Mouse (Mus musculus) forebrain, embryonic 13.5 days (tissue): ENCODE measurements around the gene Dcpp1. TPM values are rescaled to one million over a fixed set of nuclear protein-coding genes. Genes with fewer than 3 reads are reported as not detected.
A peak's percentile ranks its signal among the peaks of the same experiment; 100 is the strongest.
"Not testable (repeated sequence)": the region's sequence is repeated elsewhere in the genome, so short reads cannot be mapped to it uniquely, and the experiment has no call there.

Experiments
- ATAC-seq: fragments of 200-750 bp; cut with Nextera tagmentation; 2 replicates; pipeline ENCODE4 v1.8.0; 2017
- H3K27ac ChIP-seq: fragments of 300-500 bp; sonication (generic); 2 replicates; pipeline ENCODE4 v1.5.1; 2015; ENCODE audit warnings: inconsistent platforms, mild to moderate bottlenecking, moderate library complexity
- H3K27me3 ChIP-seq: fragments of 300-500 bp; sonication (generic); 2 replicates; pipeline ENCODE4 v1.6.1; 2015; ENCODE audit warnings: mild to moderate bottlenecking, inconsistent platforms
- H3K36me3 ChIP-seq: fragments of 300-500 bp; sonication (generic); 2 replicates; pipeline ENCODE4 v1.6.1; 2015; ENCODE audit warnings: mild to moderate bottlenecking, inconsistent platforms; ENCODE audit not compliant: poor library complexity, severe bottlenecking
- H3K4me1 ChIP-seq: fragments of 300-500 bp; sonication (generic); 2 replicates; pipeline ENCODE4 v1.6.1; 2015; ENCODE audit warnings: inconsistent platforms
- H3K4me2 ChIP-seq: fragments of 300-500 bp; sonication (generic); 2 replicates; pipeline ENCODE4 v1.6.1; 2015; ENCODE audit warnings: inconsistent platforms, mild to moderate bottlenecking, moderate library complexity
- H3K4me3 ChIP-seq: fragments of 300-500 bp; sonication (generic); 2 replicates; pipeline ENCODE4 v1.5.1; 2015; ENCODE audit warnings: mild to moderate bottlenecking, inconsistent platforms
- H3K9ac ChIP-seq: fragments of 300-500 bp; sonication (generic); 2 replicates; pipeline ENCODE4 v1.6.1; 2015; ENCODE audit warnings: mild to moderate bottlenecking, inconsistent platforms
- H3K9me3 ChIP-seq: fragments of 300-500 bp; sonication (generic); replicated peaks from 2 replicates; pipeline ENCODE4 v1.6.1; 2016; ENCODE audit warnings: inconsistent platforms
- WGBS: fragments of 180-500 bp; shearing (Covaris S2); methylation state at CpG from one replicate; pipeline ENCODE4 v1.1.7; 2015; 5-methylcytosine and 5-hydroxymethylcytosine counted together
- polyA plus RNA-seq: library from polyadenylated mRNA; unstranded; fragments of >200 nt; fragmentation: Nextera tagmentation; extraction: Ambion mirVana; gene quantifications from 2 replicates; pipeline ENCODE4 v1.2.1, GENCODE M21; 2015

Dcpp1 gene
- not detected in 2 replicates for polyA plus RNA-seq

DNA sequence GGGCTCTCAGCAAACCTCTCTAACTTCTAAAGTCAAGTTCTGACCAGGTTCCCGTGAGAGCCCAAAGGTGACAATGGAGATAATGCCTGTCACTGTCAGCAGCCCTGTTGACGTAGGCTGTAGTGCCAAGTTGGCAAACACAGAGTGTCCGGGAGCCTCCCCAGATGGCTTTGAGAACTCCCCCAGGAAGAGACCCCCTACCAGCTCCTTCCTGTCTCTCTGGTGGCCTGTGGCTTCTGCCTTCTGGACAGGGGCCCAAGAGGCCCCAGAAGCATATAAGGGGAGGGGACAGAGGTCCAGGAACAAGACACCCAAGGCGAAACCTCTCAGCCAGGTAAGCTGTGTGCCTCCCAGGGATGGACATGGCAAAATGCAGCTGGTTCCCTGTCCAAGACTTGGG lies at the start of gene Dcpp1, which contains the start of gene Dcpp2:
Dcpp1 (plus strand) TSS at position 301 of the 400 bp plus-strand sequence.
Dcpp2 (plus strand) TSS at position 305 of the 400 bp plus-strand sequence.
- not testable (repeated sequence) for ATAC-seq, H3K9me3 ChIP-seq, H3K4me3 ChIP-seq, H3K36me3 ChIP-seq, H3K27me3 ChIP-seq, H3K9ac ChIP-seq, H3K4me2 ChIP-seq, H3K27ac ChIP-seq, H3K4me1 ChIP-seq
- 81% methylated on average over 4 of the region's 4 CpGs for WGBS

DNA sequence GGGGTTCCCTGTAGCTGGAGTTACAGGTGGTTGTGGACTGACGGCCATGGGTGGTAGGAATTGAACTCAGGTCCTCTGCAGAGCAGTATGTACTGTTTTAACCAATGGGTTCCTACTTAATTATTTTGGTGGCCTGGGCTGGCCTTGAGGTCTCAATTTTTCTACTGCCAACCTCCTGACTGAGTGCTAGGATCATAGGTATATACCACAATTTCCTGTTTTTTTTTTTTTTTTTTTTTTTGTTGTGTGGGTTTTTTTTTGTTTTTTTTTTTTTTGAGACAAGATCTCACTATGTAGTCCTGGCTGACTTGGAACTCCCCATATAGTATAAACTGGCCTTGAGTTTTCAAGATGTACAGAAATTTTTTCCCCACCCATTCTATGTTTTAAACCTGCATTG lies 49.5 kb upstream of the Dcpp1 start:
- no peak for ATAC-seq
- H3K4me3 ChIP-seq = no peak overlapping the region
- no peak overlapping the region for H3K4me2 ChIP-seq
- H3K36me3 ChIP-seq = peaks cover 11% of the 10 kb centered on the region
- H3K27me3 ChIP-seq = peaks cover 42% of the 10 kb centered on the region
- WGBS = 87% methylated on average over 1 of the region's 1 CpGs
- H3K27ac ChIP-seq = no peak overlapping the region
- H3K9ac ChIP-seq = no peak overlapping the region
- H3K9me3 ChIP-seq = no peaks in the 10 kb centered on the region
- peaks cover 22% of the 10 kb centered on the region for H3K4me1 ChIP-seq

DNA sequence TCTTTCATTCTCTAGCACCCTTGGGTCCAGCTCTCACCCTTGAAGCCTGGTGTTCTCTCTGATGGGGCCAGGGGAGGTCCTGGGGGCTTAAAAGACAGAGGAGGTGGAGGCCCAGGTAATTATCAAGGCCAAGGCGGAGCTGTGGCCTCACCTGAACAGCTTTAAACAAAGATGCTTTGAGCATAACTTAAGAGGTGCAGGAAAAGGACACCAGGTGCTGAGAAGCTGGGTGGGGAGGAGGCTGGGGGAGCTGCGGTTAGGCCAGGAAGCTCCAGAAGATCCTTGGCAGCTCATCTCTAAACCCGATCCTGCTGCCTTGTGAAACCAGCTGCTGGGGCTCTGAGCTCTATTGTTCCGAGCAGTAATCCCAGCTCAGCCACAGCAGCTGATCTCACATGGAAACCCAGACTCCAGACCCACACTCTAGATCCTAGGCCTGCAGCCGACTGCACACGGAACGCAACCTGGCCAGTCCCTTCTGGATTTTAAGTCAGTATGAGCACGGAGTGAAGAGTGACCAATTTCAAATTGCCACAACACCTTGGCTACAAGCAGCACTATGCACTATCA lies 44.6 kb upstream of the Dcpp1 start, which contains the start of gene Prss33:
Prss33 (minus strand) TSS at position 51 of the 570 bp plus-strand sequence.
- H3K4me1 ChIP-seq = no peaks in the 10 kb centered on the region
- no peak within 1 kb of the TSS for H3K4me2 ChIP-seq
- H3K27me3 ChIP-seq = peaks cover 41% of the 10 kb centered on the region
- no peaks in the 10 kb centered on the region for H3K36me3 ChIP-seq
- H3K27ac ChIP-seq = no peak within 1 kb of the TSS
- no peaks in the 10 kb centered on the region for H3K9me3 ChIP-seq
- H3K4me3 ChIP-seq = no peak within 1 kb of the TSS
- ATAC-seq = no peak
- 55% methylated on average over 8 of the region's 8 CpGs for WGBS
- no peak within 1 kb of the TSS for H3K9ac ChIP-seq

DNA sequence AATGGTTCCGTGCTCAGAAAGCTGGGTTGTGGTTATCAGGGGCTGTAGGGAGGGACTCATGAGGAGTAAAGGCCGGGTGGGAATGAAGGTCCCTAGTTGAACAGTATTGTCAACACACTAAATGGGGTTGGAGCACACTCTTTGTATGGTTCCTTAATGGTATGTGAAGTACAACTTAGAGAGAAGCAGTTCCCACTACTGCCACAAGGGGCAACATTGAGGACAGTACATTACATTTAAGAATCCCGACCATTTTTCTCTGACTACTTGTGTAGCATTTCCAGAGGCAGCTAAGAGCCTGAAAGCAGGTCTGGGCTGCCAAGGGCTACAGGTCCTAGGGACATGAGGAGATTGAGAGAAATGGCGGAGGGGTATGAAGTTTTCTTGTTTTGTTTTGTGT lies 39.5 kb upstream of the Dcpp1 start:
- H3K9me3 ChIP-seq = no peaks in the 10 kb centered on the region
- H3K9ac ChIP-seq = no peak overlapping the region
- no peaks in the 10 kb centered on the region for H3K36me3 ChIP-seq
- ATAC-seq = peak; percentile 33; the same call in 1 of the 2 replicates
- H3K4me1 ChIP-seq = 0 out of 2 replicates have a peak, but pooled peaks cover 4% of the 10 kb centered on the region
- 29% methylated on average over 4 of the region's 4 CpGs for WGBS
- H3K4me2 ChIP-seq = no peak overlapping the region
- no peak overlapping the region for H3K4me3 ChIP-seq
- peaks cover 9% of the 10 kb centered on the region; the same call in 1 of the 2 replicates for H3K27me3 ChIP-seq
- no peak overlapping the region for H3K27ac ChIP-seq

DNA sequence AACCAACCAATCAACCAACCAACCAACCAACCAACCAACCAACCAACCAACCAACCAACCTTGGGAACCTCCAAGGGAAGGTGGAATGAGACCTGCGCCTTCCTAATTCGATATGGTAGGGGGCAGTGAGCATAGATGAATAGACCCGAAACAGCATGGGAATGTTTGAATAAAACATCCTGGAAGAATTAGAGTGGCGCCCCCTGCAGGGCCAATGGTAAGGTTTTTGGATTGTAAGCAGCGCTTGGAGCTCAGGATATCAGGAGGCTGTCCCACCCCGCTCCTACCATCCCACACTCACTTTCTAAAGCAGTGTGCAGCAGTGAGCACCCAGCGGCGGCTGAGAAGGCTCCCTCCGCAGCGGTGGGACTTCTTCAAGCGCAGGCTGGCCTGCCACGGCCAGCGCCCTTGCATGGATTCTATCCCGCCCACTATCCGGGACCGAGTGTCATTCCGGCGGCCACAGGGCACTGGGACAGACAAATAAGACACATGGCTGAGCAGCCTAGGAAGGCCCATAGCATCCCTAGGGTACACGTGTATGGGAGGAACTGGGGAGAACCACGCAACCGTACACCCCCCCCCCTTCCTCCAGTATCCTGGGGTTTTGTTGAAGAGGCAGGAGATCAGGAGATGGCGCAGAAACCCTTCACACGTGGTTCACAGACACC lies 37.4 kb upstream of the Dcpp1 start:
- Histone ChIP-seq H3K9me3 (no peaks in the 10 kb centered on the region), H3K27me3 (peaks cover 11% of the 10 kb centered on the region; the same call in 1 of the 2 replicates), H3K4me1 (0 out of 2 replicates have a peak, but pooled peaks cover 4% of the 10 kb centered on the region), H3K4me3 (no peak overlapping the region), H3K4me2 (peak overlapping the region; percentile 42), H3K9ac (no peak overlapping the region), H3K27ac (no peak overlapping the region), H3K36me3 (no peaks in the 10 kb centered on the region)
- 0 out of 2 replicates have a peak, but pooled peaks have one; percentile 36 for ATAC-seq
- 51% methylated on average over 23 of the region's 23 CpGs for WGBS

DNA sequence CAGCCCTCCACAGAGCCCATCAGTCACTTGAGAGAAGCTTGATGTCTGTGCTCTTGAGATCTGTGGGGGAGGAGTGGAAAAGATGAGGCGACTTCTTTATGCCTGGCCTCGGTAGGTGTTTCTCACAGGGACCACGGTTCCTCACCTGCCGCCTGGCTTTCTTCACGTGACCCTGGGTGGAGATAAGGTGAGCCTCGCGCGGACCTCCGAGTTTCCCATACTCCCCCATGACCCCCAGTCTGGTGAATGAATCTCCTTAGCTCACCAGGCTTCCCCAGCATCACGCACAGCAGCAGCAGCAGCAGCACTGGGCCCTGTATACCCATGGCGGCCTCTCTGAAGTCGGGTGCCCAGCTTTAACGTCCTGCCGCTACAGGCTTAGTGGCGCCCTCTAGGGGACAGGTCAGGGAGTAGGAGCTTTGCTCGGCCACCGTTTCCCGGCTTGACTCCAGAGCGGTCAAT lies 36.8 kb upstream of the Dcpp1 start, which contains the start of the genes Prss32 and Prss41:
Prss32 (plus strand) TSS at position 44 of the 462 bp plus-strand sequence.
Prss41 (minus strand) TSS at position 361 of the 462 bp plus-strand sequence.
- Histone ChIP-seq H3K4me2 (peak within 1 kb of the TSS; percentile 42), H3K4me1 (0 out of 2 replicates have a peak, but pooled peaks cover 4% of the 10 kb centered on the region), H3K27ac (no peak within 1 kb of the TSS), H3K36me3 (no peaks in the 10 kb centered on the region), H3K4me3 (peak within 1 kb of the TSS; percentile 23), H3K9me3 (no peaks in the 10 kb centered on the region), H3K27me3 (peaks cover 11% of the 10 kb centered on the region; the same call in 1 of the 2 replicates), H3K9ac (no peak within 1 kb of the TSS)
- WGBS = 9% methylated on average over 19 of the region's 19 CpGs
- 0 out of 2 replicates have a peak, but pooled peaks have one; percentile 24 for ATAC-seq

DNA sequence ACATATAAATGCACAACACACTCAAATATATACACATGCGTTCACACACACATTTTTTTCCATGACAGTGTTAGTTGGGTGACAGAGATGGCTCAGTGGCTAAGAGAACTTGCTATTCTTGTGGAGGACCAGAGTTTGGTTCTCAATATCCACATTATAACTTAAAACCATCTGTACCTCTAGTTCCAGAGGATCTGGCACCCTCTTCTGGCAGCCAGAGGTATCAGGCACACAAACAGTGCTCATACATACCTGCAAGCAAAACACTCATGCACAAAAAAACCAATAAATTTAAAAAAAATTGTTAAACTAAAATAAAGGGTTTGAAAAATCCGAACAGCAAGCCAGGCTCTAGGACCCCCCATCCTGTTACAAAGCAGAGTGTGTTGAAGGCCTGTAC lies 30.6 kb upstream of the Dcpp1 start:
- no peak for ATAC-seq
- no peak overlapping the region for H3K27ac ChIP-seq
- no peaks in the 10 kb centered on the region for H3K4me1 ChIP-seq
- H3K9me3 ChIP-seq = no peaks in the 10 kb centered on the region
- no peak overlapping the region for H3K4me3 ChIP-seq
- H3K9ac ChIP-seq = no peak overlapping the region
- WGBS = 54% methylated on average over 2 of the region's 2 CpGs
- H3K4me2 ChIP-seq = no peak overlapping the region
- 0 out of 2 replicates have a peak, but pooled peaks cover 6% of the 10 kb centered on the region for H3K27me3 ChIP-seq
- no peaks in the 10 kb centered on the region for H3K36me3 ChIP-seq

DNA sequence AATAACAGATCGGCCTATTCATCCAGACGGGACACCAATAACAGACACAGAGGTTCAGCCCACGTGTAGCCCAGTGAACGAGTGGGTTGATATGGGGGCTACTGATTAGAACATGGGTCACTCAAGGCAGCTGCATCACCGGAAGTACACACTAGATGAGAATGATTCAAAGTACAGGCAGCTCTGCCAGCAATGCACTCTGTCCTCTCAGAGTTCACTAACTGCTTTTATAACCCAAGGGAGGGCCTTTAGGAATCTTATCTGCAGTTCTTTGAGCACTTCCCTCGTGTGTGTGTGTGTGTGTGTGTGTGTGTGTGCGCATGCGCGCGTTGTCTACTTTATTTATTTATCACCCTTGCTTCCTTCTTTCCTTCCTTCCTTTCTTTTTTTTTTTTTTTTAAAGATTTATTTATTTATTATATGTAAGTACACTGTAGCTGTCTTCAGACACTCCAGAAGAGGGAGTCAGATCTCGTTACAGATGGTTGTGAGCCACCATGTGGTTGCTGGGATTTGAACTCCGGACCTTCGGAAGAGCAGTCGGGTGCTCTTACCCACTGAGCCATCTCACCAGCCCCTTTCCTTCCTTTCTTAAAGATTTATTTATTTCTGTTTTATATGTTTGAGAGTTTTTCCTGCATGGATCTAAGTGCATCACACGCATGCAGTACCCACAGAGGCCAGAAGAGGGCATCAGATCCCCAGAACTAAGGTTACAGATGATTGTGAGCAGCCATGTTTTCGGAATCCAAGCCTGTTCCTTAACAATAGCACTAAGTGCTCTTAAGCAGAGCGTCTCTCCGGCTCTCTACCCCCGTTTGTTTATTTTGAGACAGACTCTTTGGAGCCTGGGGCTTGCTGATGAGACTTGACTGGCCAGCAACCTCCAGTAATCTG lies 29.6 kb upstream of the Dcpp1 start:
- no peaks in the 10 kb centered on the region for H3K4me1 ChIP-seq
- ATAC-seq = peak; percentile 69; the same call in 1 of the 2 replicates
- H3K27me3 ChIP-seq = 0 out of 2 replicates have a peak, but pooled peaks cover 6% of the 10 kb centered on the region
- no peak overlapping the region for H3K9ac ChIP-seq
- H3K4me3 ChIP-seq = no peak overlapping the region
- H3K36me3 ChIP-seq = no peaks in the 10 kb centered on the region
- 62% methylated on average over 19 of the region's 19 CpGs for WGBS
- H3K4me2 ChIP-seq = no peak overlapping the region
- no peak overlapping the region for H3K27ac ChIP-seq
- no peaks in the 10 kb centered on the region for H3K9me3 ChIP-seq

DNA sequence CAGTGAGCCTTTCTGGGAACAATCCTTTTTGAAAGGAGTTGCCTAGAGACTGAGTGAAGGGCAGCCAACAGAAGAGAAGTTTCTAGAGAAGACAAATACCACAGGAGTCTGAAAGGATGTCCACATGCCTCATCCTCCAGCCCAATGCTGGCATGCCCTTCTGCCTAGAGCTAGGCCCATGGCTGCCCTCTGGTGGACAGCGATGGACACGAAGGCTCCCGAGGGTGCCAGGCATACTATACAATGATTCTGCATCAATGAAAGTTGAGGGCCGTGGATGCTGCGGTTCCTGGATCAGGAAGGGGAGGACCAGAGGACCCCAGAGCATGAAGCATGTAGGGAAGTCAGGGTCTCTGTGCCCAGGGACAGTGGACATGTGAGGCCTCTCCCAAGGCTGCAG lies 27.4 kb upstream of the Dcpp1 start:
- no peak; the same call in 1 of the 2 replicates for ATAC-seq
- Histone ChIP-seq H3K4me3 (no peak overlapping the region), H3K27me3 (no peaks in the 10 kb centered on the region), H3K4me2 (no peak overlapping the region), H3K27ac (no peak overlapping the region), H3K9ac (no peak overlapping the region), H3K9me3 (no peaks in the 10 kb centered on the region), H3K36me3 (no peaks in the 10 kb centered on the region), H3K4me1 (no peaks in the 10 kb centered on the region)
- WGBS = 22% methylated on average over 5 of the region's 5 CpGs

DNA sequence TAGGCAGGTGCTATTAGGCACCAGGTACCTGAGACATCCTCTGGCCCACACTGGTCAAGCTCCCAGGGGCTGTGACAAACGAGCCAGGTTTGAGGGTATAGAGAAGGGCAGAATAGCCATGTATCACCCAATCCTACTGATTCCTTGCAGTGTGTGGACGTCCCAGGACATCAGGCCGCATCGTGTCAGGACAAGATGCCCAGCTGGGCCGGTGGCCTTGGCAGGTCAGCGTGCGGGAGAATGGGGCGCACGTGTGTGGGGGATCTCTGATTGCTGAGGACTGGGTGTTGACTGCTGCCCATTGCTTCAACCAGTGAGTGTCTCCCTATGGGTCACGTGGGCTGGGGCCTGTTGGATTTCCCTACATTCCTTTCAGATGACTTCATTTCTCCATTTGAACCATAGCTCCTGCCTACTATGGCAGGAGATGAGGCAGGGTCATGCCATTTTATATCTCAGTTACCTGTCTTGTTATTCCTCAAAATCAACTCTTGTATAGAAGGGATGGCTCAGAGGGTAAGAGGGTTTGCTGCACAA lies 26.4 kb upstream of the Dcpp1 start:
- Histone ChIP-seq H3K27ac (no peak overlapping the region), H3K4me1 (no peaks in the 10 kb centered on the region), H3K4me2 (no peak overlapping the region), H3K36me3 (no peaks in the 10 kb centered on the region), H3K9ac (no peak overlapping the region), H3K9me3 (no peaks in the 10 kb centered on the region), H3K4me3 (no peak overlapping the region), H3K27me3 (no peaks in the 10 kb centered on the region)
- ATAC-seq = no peak
- WGBS = 89% methylated on average over 10 of the region's 10 CpGs

DNA sequence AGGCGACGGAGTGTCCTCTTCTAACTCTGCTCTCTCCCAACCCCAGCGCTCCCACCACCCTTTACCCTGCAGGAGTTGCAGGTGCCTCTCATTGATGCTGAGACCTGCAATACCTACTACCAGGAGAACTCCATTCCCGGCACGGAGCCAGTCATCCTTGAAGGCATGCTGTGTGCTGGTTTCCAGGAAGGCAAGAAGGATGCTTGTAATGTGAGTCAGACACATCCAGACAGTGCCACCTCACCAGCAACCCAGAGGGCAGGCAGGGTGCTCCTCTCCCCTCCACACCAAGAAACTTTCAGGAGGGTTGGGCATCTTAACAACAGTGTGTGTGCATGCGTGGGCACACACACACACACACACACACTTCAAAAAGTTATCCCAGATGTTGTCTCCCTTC lies 23.5 kb upstream of the Dcpp1 start:
- Histone ChIP-seq H3K4me2 (no peak overlapping the region), H3K27me3 (no peaks in the 10 kb centered on the region), H3K27ac (no peak overlapping the region), H3K4me3 (no peak overlapping the region), H3K36me3 (no peaks in the 10 kb centered on the region), H3K9me3 (no peaks in the 10 kb centered on the region), H3K9ac (no peak overlapping the region), H3K4me1 (no peaks in the 10 kb centered on the region)
- WGBS = 87% methylated on average over 6 of the region's 6 CpGs
- no peak for ATAC-seq
